Mouse (Mus musculus) spleen, adult 2 months (tissue): Measurements from ENCODE around the gene Stim1. TPM values are rescaled to one million over a fixed set of nuclear protein-coding genes. Genes with fewer than 3 reads are reported as not detected.
"Not testable (repeated sequence)": the region's sequence is repeated elsewhere in the genome, so short reads cannot be mapped to it uniquely, and the experiment has no call there.

Experiments used
- DNase-seq, 2 experiments: peaks; one replicate each; pipeline versions ENCODE4 v3.0.0 to v3.0.0-alpha.2; 2012 to 2021; ENCODE audit warnings: low spot score in 2 of 2, low read depth in 1 of 2
- H3K27ac ChIP-seq: fragments of 200-500 bp; 2 replicates; pipeline ENCODE4 v1.5.1; 2012; ENCODE audit warnings: low read length, inconsistent platforms; ENCODE audit not compliant: insufficient read depth
- H3K27me3 ChIP-seq: fragments of 200-500 bp; 2 replicates; pipeline ENCODE4 v1.6.1; 2012; ENCODE audit warnings: mild to moderate bottlenecking, moderate library complexity, low read length, inconsistent platforms; ENCODE audit not compliant: control insufficient read depth, insufficient read depth
- H3K36me3 ChIP-seq: fragments of 200-500 bp; 2 replicates; pipeline ENCODE4 v1.6.1; 2012; ENCODE audit warnings: mild to moderate bottlenecking, low read length, inconsistent platforms; ENCODE audit not compliant: control insufficient read depth, insufficient read depth
- H3K4me1 ChIP-seq: fragments of 200-500 bp; 2 replicates; pipeline ENCODE4 v1.6.1; 2011; ENCODE audit warnings: inconsistent platforms; ENCODE audit not compliant: control insufficient read depth, insufficient read depth, insufficient read length
- H3K4me3 ChIP-seq: fragments of 200-500 bp; 2 replicates; pipeline ENCODE4 v1.5.1; 2011; ENCODE audit warnings: mild to moderate bottlenecking, inconsistent platforms; ENCODE audit not compliant: insufficient read depth, insufficient read length; ENCODE audit errors: extremely low read depth
- CTCF ChIP-seq: fragments of 200-500 bp; IDR thresholded peaks from 2 replicates; pipeline ENCODE4 v1.5.1; 2011; ENCODE audit warnings: mild to moderate bottlenecking, inconsistent platforms; ENCODE audit not compliant: insufficient read depth, insufficient read length, insufficient replicate concordance; ENCODE audit errors: extremely low read depth
- POLR2A ChIP-seq: fragments of 200-500 bp; IDR thresholded peaks from 2 replicates; pipeline ENCODE4 v1.6.1; 2011; ENCODE audit warnings: low read depth, low read length, inconsistent platforms
- WGBS: fragments of 180-500 bp; shearing (Covaris S2); methylation state at CpG from one replicate; pipeline ENCODE4 v1.1.7; 2018; 5-methylcytosine and 5-hydroxymethylcytosine counted together
- polyA plus RNA-seq: library from polyadenylated mRNA; depleted of rRNA; stranded (reverse); fragments of >200 nt; gene quantifications from 2 replicates; pipeline ENCODE4 v1.2.3, GENCODE M21; 2012

The Stim1 gene
- polyA plus RNA-seq, 1 experiment, result 49.3 TPM

- TF ChIP-seq POLR2A, result no peak
- no peak for TF ChIP-seq CTCF
- Histone ChIP-seq H3K27ac (no peak overlapping the region), H3K4me3 (no peak overlapping the region), H3K4me1 (no peaks in the 10 kb centered on the region), H3K27me3 (no peaks in the 10 kb centered on the region), H3K36me3 (no peaks in the 10 kb centered on the region)
- no peak for DNase-seq
- 69% methylated on average over 7 of the region's 7 CpGs for WGBS
Measured at GRCm38 (mm10) chr7:102395894-102396293, 128.3 kb downstream of the Stim1 start.

- no peak for DNase-seq
- Histone ChIP-seq H3K4me3 (no peak overlapping the region), H3K27ac (no peak overlapping the region), H3K27me3 (no peaks in the 10 kb centered on the region), H3K36me3 (no peaks in the 10 kb centered on the region), H3K4me1 (no peaks in the 10 kb centered on the region)
- TF ChIP-seq CTCF (no peak), POLR2A (no peak)
- 52% methylated on average over 3 of the region's 3 CpGs for WGBS
Measured at GRCm38 (mm10) chr7:102396331-102396730, 128.7 kb downstream of the Stim1 start.

- TF ChIP-seq POLR2A (no peak), CTCF (no peak)
- WGBS, result 82% methylated on average over 3 of the region's 3 CpGs
- H3K4me1 ChIP-seq, result no peaks in the 10 kb centered on the region
- no peak overlapping the region for H3K27ac ChIP-seq
- no peaks in the 10 kb centered on the region for H3K36me3 ChIP-seq
- no peaks in the 10 kb centered on the region for H3K27me3 ChIP-seq
- no peak for DNase-seq
- H3K4me3 ChIP-seq, result no peak overlapping the region
Measured at GRCm38 (mm10) chr7:102399180-102399731, 131.7 kb downstream of the Stim1 start.

GRCm38 (mm10) chr7:102404118-102404517, 136.5 kb downstream of the Stim1 start:
- no peak overlapping the region for H3K27ac ChIP-seq
- no peak for DNase-seq
- peaks cover 7% of the 10 kb centered on the region for H3K36me3 ChIP-seq
- TF ChIP-seq POLR2A, result no peak
- no peak for TF ChIP-seq CTCF
- WGBS, result 95% methylated on average over 2 of the region's 2 CpGs
- no peaks in the 10 kb centered on the region for H3K27me3 ChIP-seq
- H3K4me3 ChIP-seq, result no peak overlapping the region
- no peaks in the 10 kb centered on the region for H3K4me1 ChIP-seq

GRCm38 (mm10) chr7:102407440-102407839, 139.8 kb downstream of the Stim1 start:
- H3K36me3 ChIP-seq, result peaks cover 12% of the 10 kb centered on the region
- H3K4me3 ChIP-seq, result no peak overlapping the region
- TF ChIP-seq POLR2A (no peak), CTCF (no peak)
- no peak for DNase-seq
- no peaks in the 10 kb centered on the region; the same call in 1 of the 2 replicates for H3K4me1 ChIP-seq
- no peak overlapping the region for H3K27ac ChIP-seq
- H3K27me3 ChIP-seq, result no peaks in the 10 kb centered on the region

GRCm38 (mm10) chr7:102415272-102415671, 147.7 kb downstream of the Stim1 start:
- H3K4me1 ChIP-seq, H3K27me3 ChIP-seq, DNase-seq, H3K27ac ChIP-seq, H3K36me3 ChIP-seq, H3K4me3 ChIP-seq: not testable (repeated sequence)
- WGBS, result 92% methylated on average over 9 of the region's 9 CpGs

- no peak overlapping the region for H3K4me3 ChIP-seq
- WGBS, result 89% methylated on average over 6 of the region's 6 CpGs
- no peak overlapping the region for H3K27ac ChIP-seq
- no peak for DNase-seq
- peaks cover 4% of the 10 kb centered on the region for H3K36me3 ChIP-seq
- no peaks in the 10 kb centered on the region; the same call in 1 of the 2 replicates for H3K4me1 ChIP-seq
- TF ChIP-seq POLR2A (no peak), CTCF (no peak)
- H3K27me3 ChIP-seq, result no peaks in the 10 kb centered on the region
Measured at GRCm38 (mm10) chr7:102415841-102416240, 148.2 kb downstream of the Stim1 start.
